Mouse (Mus musculus) lung, embryonic 14.5 days (tissue): Measurements from ENCODE around the gene Kdm4c. TPM values are rescaled to one million over a fixed set of nuclear protein-coding genes. Genes with fewer than 3 reads are reported as not detected.

Experiments
- ATAC-seq: fragments of 200-750 bp; cut with Nextera tagmentation; 2 replicates; pipeline ENCODE4 v1.8.0; 2017; ENCODE audit warnings: mild to moderate bottlenecking, moderate TSS enrichment, moderate library complexity; ENCODE audit not compliant: insufficient read depth
- DNase-seq: peaks from one replicate; pipeline ENCODE4 v3.0.0-alpha.2; 2015
- H3K27ac ChIP-seq: fragments of 300-500 bp; sonication (generic); 2 replicates; pipeline ENCODE4 v1.5.1; 2014; ENCODE audit warnings: low read depth, mild to moderate bottlenecking, moderate library complexity
- H3K27me3 ChIP-seq: fragments of 300-500 bp; sonication (generic); 2 replicates; pipeline ENCODE4 v1.6.1; 2014; ENCODE audit warnings: low read length, control low read depth; ENCODE audit not compliant: insufficient read depth
- H3K36me3 ChIP-seq: fragments of 300-500 bp; sonication (generic); 2 replicates; pipeline ENCODE4 v1.6.1; 2014; ENCODE audit warnings: control low read depth; ENCODE audit not compliant: insufficient read depth
- H3K4me1 ChIP-seq: fragments of 300-500 bp; sonication (generic); 2 replicates; pipeline ENCODE4 v1.6.1; 2014; ENCODE audit warnings: antibody characterized with exemption, control low read depth; ENCODE audit not compliant: insufficient read depth
- H3K4me2 ChIP-seq: fragments of 300-500 bp; sonication (generic); 2 replicates; pipeline ENCODE4 v1.6.1; 2014; ENCODE audit warnings: mild to moderate bottlenecking
- H3K4me3 ChIP-seq: fragments of 300-500 bp; sonication (generic); 2 replicates; pipeline ENCODE4 v1.5.1; 2014; ENCODE audit warnings: low read depth, low read length
- H3K9ac ChIP-seq: fragments of 300-500 bp; sonication (generic); 2 replicates; pipeline ENCODE4 v1.6.1; 2014
- H3K9me3 ChIP-seq: fragments of 300-500 bp; sonication (generic); 2 replicates; pipeline ENCODE4 v1.6.1; 2016; ENCODE audit warnings: low read depth, low read length, control low read depth
- CTCF ChIP-seq: IDR thresholded peaks from 2 replicates; pipeline ENCODE4 v1.5.1; 2016; ENCODE audit warnings: antibody characterized with exemption, low read depth
- WGBS: fragments of 180-500 bp; shearing (Covaris S2); extraction: QIAGEN DNeasy Blood & Tissue Kit; methylation state at CpG from one replicate; pipeline ENCODE4 v1.1.7; 2014; 5-methylcytosine and 5-hydroxymethylcytosine counted together
- polyA plus RNA-seq: library from polyadenylated mRNA; unstranded; fragments of >200 nt; fragmentation: Nextera tagmentation; extraction: Ambion mirVana; gene quantifications from 2 replicates; pipeline ENCODE4 v1.2.1, GENCODE M21; 2014

The Kdm4c gene
- polyA plus RNA-seq, 1 experiment from 2014 or later, result 13.2 TPM

DNA sequence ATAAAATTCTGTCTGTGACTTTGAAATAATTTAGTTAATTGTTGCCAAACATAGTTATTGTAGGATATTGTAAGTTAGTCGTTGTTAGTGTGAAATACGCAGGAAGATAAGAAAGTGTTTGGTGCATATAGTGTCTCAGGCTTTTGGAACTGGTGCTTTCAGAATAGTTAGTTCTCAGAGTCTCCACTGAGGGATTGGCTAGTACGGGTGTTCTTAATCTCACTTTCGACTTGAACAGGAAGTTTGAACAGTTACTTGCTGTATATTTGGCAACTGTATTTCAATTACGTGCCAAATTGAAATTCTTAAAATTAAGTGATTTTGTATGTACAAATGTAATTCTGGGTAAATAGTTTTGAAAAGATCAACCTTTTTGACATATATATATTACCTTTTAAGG lies 68.8 kb downstream of the Kdm4c start:
- Histone ChIP-seq H3K27me3 (no peaks in the 10 kb centered on the region), H3K9me3 (no peaks in the 10 kb centered on the region), H3K4me1 (no peaks in the 10 kb centered on the region), H3K4me3 (no peak overlapping the region), H3K9ac (no peak overlapping the region), H3K27ac (no peak overlapping the region), H3K4me2 (no peak overlapping the region), H3K36me3 (peaks cover 6% of the 10 kb centered on the region; the same call in 1 of the 2 replicates)
- ATAC-seq (no peak), DNase-seq (no peak)
- no peak for TF ChIP-seq CTCF
- 85% methylated on average over 5 of the region's 5 CpGs for WGBS

DNA sequence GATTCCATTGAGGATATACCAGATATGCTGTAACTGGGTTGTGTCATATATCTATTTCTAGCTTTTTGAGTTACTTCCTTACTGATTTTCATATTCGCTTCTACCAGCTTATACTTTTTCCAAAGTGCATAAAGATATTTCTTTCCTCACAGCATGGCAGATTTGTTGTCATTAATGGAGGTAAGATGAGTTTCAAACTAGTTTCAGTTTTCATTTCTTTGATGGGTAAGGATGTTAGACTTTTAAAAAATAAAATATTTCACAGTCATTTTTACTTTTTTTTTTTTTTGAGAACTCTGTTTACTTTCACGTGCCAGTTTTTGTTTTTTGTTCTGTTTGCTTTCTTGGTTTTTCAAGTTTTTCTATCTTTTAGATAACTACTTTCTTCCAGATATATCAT lies 70.6 kb downstream of the Kdm4c start:
- no peak overlapping the region for H3K4me3 ChIP-seq
- H3K4me2 ChIP-seq, result no peak overlapping the region
- H3K4me1 ChIP-seq, result no peaks in the 10 kb centered on the region
- H3K27ac ChIP-seq, result no peak overlapping the region
- H3K9me3 ChIP-seq, result no peaks in the 10 kb centered on the region
- no peaks in the 10 kb centered on the region for H3K27me3 ChIP-seq
- H3K36me3 ChIP-seq, result peaks cover 6% of the 10 kb centered on the region; the same call in 1 of the 2 replicates
- no peak for TF ChIP-seq CTCF
- H3K9ac ChIP-seq, result no peak overlapping the region
- no peak for DNase-seq
- no peak for ATAC-seq
- 89% methylated on average over 2 of the region's 2 CpGs for WGBS

DNA sequence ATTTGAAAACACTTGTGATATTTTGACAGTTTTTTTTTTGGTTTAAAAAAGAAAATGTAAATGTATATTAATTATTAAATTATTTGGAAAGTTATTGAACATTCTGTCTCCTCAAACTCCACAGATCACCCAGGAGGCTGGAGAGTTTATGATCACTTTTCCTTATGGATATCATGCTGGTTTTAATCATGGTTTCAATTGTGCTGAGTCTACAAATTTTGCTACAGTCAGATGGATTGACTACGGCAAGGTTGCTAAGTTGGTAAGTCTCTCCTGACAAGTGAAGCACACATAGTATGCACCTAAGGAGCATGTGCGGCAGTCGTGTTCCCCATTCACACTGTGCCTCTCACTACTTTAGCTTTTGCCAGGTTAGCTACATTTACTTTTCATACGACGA lies 73.1 kb downstream of the Kdm4c start:
- H3K27ac ChIP-seq, result no peak overlapping the region
- H3K4me1 ChIP-seq, result no peaks in the 10 kb centered on the region
- DNase-seq, result no peak
- no peak overlapping the region for H3K4me3 ChIP-seq
- H3K27me3 ChIP-seq, result no peaks in the 10 kb centered on the region
- WGBS, result 97% methylated on average over 5 of the region's 5 CpGs
- no peak overlapping the region for H3K4me2 ChIP-seq
- H3K36me3 ChIP-seq, result peaks cover 6% of the 10 kb centered on the region; the same call in 1 of the 2 replicates
- no peak for TF ChIP-seq CTCF
- ATAC-seq, result no peak
- no peak overlapping the region for H3K9ac ChIP-seq
- H3K9me3 ChIP-seq, result no peaks in the 10 kb centered on the region

DNA sequence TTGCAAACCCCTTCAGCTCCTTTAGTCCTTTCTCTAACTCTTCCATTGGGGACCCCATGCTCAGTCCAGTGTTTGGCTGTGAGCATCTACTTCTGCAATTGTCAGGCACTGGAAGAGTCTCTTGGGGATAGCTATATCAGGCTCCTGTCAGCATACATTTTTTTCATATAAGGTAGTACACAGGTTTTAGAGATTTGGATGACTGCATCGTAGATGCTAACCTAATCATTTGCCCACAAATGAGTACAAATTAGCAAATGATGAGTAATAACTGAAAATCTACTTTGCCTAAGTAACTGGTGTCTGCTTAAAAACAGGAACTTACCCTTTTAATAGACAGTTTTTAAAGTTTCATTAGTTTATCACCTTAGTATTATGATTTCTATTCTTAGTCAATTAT lies 77.0 kb downstream of the Kdm4c start:
- no peak overlapping the region for H3K9ac ChIP-seq
- no peak overlapping the region for H3K4me3 ChIP-seq
- no peak for TF ChIP-seq CTCF
- DNase-seq (no peak), ATAC-seq (no peak)
- H3K4me1 ChIP-seq, result no peaks in the 10 kb centered on the region
- H3K27ac ChIP-seq, result no peak overlapping the region
- H3K9me3 ChIP-seq, result no peaks in the 10 kb centered on the region
- no peak overlapping the region for H3K4me2 ChIP-seq
- peaks cover 6% of the 10 kb centered on the region; the same call in 1 of the 2 replicates for H3K36me3 ChIP-seq
- WGBS, result 93% methylated on average over 1 of the region's 1 CpGs
- no peaks in the 10 kb centered on the region for H3K27me3 ChIP-seq

DNA sequence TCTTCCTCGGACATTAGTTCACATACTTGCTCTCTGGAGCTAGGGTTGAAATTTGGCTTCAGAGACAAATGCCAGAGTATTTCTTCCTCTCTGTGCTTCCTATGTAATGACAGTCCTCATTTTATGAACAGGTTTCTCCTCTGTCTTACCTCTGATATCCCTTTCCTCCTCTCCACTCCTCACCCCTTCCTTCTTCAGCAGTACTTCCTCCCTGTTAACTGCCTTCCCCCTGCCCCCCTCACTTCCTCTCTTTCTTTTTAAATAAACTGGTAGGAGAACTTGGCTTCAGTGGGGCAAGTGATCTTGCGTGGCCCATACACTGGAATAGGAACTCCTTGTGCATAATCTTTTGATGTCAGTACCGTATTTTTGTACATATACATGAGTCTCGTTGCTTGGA lies 115.2 kb downstream of the Kdm4c start:
- Histone ChIP-seq H3K9me3 (no peaks in the 10 kb centered on the region), H3K4me1 (no peaks in the 10 kb centered on the region), H3K27ac (no peak overlapping the region), H3K36me3 (0 out of 2 replicates have a peak, but pooled peaks cover 6% of the 10 kb centered on the region), H3K27me3 (no peaks in the 10 kb centered on the region), H3K4me2 (no peak overlapping the region), H3K4me3 (no peak overlapping the region), H3K9ac (no peak overlapping the region)
- DNase-seq (no peak), ATAC-seq (no peak)
- TF ChIP-seq CTCF, result no peak
- 81% methylated on average over 4 of the region's 4 CpGs for WGBS

DNA sequence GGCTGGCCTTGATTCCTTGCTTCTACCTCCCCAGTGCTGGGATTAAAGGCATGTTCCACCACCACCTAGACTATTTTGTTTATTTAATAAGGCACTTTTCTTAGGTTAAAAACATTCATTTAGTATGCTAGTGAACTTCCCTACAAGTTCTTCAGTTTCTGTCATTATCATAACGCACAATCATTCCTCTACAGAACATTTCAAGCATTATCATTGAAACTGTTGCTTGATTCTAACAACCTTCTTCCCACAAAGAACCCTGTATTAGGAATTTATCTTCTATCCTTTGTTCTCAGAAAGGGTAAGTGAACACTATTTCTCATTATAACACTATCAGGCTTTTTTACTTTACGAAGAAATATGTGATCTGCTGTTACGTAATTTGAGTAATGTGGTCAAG lies 118.0 kb downstream of the Kdm4c start:
- H3K4me1 ChIP-seq, result no peaks in the 10 kb centered on the region
- ATAC-seq (no peak), DNase-seq (no peak)
- 94% methylated on average over 3 of the region's 3 CpGs for WGBS
- H3K36me3 ChIP-seq, result 0 out of 2 replicates have a peak, but pooled peaks cover 6% of the 10 kb centered on the region
- H3K9ac ChIP-seq, result no peak overlapping the region
- H3K4me2 ChIP-seq, result no peak overlapping the region
- no peak overlapping the region for H3K27ac ChIP-seq
- no peak for TF ChIP-seq CTCF
- no peak overlapping the region for H3K4me3 ChIP-seq
- no peaks in the 10 kb centered on the region for H3K27me3 ChIP-seq
- H3K9me3 ChIP-seq, result no peaks in the 10 kb centered on the region

DNA sequence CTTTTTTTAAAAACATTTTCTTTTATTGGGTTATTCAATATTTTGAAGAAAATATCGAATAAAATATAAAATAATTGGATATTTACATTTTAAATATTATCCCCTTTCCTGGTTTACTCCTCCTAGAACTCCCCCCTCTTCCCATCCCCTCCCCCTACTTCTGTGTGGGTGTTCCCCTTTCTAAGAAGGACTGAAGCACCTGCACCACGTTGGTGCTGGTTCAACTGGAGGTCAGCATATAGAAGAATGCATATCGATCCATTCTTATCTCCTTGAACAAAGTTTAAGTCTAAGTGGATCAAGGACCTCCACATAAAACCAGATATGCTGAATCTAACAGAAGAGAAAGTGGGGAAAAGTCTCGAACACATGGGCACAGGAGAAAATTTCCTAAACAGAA lies 144.3 kb downstream of the Kdm4c start:
- no peak overlapping the region for H3K27ac ChIP-seq
- H3K36me3 ChIP-seq, result no peaks in the 10 kb centered on the region
- no peak for ATAC-seq
- H3K4me1 ChIP-seq, result no peaks in the 10 kb centered on the region
- H3K9ac ChIP-seq, result no peak overlapping the region
- DNase-seq, result no peak
- WGBS, result 62% methylated on average over 4 of the region's 4 CpGs
- H3K9me3 ChIP-seq, result no peaks in the 10 kb centered on the region
- H3K4me2 ChIP-seq, result no peak overlapping the region
- H3K27me3 ChIP-seq, result no peaks in the 10 kb centered on the region
- no peak for TF ChIP-seq CTCF
- no peak overlapping the region for H3K4me3 ChIP-seq

DNA sequence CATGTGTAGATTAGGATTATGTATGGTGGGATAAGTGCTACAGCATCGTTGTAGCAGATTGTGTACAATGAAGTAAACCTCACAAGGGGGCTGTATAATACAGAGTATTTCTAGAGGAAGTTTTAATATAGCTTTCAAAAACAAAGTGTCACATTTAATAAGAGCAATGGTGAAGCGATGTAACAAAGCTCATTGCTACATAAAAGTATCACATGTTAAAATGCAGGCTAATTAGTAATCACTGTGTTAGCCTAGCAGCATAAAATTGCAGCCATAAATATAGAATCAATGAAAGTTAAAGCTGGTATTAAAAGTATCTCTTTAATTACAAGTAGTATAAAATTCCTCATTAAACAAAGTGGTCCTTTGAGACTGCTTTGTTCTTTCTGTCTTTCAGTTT lies 150.9 kb downstream of the Kdm4c start:
- 88% methylated on average over 2 of the region's 2 CpGs for WGBS
- H3K9me3 ChIP-seq, result no peaks in the 10 kb centered on the region

More for the DNA sequence above, 150.9 kb downstream of the Kdm4c start:
- no peaks in the 10 kb centered on the region for H3K4me1 ChIP-seq
- H3K4me2 ChIP-seq, result no peak overlapping the region
- no peaks in the 10 kb centered on the region for H3K27me3 ChIP-seq
- peaks cover 4% of the 10 kb centered on the region; the same call in 1 of the 2 replicates for H3K36me3 ChIP-seq
- DNase-seq (no peak), ATAC-seq (no peak)
- no peak for TF ChIP-seq CTCF
- H3K27ac ChIP-seq, result no peak overlapping the region
- H3K9ac ChIP-seq, result no peak overlapping the region
- H3K4me3 ChIP-seq, result no peak overlapping the region
